Mouse (Mus musculus): ENCODE measurements at regions not wholly inside any gene's neighbourhood (a gene's known extent, or its start where the extent isn't known, plus 50 kb on each side); places are given as distances from the start of the nearest gene placed in this dataset.

DNA sequence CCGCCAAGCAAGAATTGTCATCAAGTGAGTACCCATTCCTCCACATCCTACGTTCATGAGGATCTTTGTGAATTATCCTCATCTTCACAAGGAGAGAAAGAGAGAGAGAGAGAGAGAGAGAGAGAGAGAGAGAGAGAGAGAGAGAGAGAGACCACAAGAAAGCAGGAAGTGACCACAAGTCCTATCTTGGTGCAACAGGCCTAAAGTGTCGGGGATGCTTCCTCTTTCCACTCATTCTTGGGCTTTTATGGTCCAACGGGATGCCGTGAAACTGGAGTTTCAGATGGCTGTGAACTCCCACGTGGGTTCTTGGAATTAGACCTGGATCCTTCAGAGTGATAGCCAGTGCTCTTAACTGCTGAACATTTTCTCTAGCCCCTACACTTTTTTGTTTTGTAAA, 53.1 kb upstream of the Rai14 start:
- no peak for DNase-seq

DNA sequence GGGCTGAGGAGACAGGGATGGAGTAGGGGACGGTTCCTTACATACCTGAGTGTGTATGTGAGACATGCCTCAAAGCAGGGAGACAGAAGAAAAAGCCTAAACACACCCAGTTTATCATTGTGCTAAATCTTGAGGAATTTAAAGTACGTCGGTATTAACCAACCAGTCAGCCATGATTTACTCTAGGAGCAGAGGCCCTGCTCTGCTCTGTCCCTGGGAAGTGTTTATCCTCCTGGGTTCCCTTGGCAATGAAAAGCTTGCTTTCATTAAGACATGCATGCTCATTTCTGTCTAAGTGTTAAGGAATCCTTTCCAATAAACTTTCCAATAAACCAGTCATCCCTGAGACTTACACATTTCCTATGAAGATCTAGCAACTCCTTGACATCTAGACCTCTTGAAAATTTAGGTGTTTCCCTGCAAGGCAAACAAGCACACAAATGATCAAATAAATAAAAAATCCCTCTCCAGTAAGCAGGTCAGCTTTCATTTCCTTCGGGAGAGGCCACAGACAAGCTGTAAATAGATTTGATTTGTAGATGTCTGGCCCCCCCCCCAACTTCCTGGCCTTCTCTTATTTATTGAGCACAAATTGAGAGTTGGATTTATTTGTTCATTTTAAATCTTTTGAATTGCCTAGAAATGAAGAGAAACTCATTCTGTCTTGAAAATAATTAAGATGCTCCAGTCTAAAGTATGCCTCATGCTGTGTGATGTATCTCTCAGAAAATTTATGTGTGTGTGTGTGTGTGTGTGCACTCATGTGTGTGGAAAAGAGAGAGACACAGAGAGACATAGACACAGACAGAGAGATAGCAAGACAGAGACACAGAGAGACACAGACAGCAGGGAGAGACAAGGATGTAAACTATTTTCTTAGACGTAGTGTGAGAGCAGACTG, 56.2 kb upstream of the Rai14 start:
- no peak for DNase-seq

DNA sequence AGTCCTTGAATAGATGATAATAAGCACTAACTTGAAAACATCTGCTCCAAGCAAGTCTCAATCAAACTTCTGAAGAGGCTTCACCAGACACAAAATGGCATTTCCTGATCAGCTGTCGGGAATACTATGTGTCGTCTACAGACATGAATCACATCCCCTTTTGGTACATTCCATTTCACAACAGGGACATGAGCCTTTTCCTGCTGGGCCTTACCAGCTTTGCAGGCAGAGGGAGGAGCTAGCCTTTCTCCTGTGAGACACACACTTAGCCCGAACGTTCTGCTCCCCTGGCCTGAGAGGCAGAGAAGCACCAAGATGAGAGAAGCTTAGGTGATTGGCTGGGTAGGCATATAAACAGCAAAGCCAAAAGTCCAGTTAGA, 56.9 kb upstream of the Rai14 start:
- peak; percentile 5 for DNase-seq

DNA sequence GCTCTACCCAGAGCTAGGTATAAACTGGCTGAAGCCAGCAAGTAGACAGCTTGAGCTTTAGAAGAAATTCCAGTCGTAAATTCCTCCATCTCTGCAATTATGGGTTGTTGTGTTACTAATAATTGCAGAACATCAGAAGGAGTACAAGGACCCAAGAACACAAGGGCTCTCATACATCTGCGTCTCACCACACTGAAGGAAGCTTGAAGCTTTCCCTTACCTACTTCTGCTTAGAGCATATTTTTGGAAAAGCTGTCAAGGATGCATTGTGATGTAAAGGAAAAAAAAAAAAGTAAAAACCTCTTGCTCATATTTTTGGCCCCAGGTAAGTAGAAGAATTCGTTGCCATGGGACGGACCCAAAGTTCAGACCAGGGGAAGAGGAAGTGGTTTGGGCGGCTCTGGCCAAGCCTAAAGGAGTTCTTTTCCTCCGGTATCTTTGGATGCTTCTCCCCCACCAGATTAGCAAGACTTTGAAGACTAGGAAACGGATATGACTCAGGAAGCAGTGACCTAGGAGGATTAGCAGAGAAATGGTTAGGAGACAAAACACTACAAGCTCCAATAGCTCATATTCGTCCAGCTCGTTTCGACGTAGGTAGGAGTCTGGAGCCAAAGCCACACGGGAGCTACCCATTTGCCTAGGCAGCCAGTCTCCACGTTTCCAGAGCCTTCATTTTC, 65.7 kb upstream of the Rai14 start:
- DNase-seq: peak; percentile 8

- DNase-seq: no peak
Measured at GRCm38 (mm10) chr15:10789371-10789770, 74.9 kb upstream of the Rai14 start.

GRCm38 (mm10) chr15:10790862-10791497, 76.6 kb upstream of the Rai14 start:
- no peak for DNase-seq

GRCm38 (mm10) chr15:10791516-10792112, 77.2 kb upstream of the Rai14 start:
- no peak for DNase-seq

- no peak for DNase-seq
Measured at GRCm38 (mm10) chr15:10792156-10792555, 77.7 kb upstream of the Rai14 start.

DNA sequence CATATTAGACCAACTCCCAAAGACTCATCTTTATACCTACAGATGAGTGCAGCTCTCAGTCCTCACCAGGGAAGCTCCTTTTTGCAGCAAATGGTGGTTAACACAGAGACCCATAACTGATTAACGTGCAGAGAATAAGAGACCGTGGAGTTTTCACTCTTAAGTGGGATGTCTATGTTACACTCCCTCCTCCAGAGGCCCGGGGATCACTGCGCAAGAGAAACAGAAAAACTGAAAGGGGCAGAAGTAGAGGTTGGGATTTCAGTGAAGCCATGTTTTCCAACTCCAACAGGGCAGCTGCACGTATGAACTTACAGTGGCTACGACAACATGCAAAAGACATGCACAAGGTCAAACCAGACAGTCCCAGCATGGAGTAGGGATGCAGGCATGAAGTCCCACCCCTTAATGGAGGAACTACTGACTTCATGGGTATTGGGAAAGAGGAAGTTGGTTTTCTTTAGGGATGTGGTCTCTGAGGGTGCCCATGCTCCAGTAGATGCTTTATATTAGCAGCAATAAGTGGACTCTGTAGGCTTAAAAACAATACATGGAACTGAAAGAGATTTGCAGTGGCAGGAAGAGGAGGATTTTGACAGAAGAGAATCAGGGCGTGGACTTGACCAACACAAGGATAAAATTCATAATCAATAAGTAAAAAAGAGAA, 80.8 kb upstream of the Rai14 start:
- DNase-seq: no peak

GRCm38 (mm10) chr15:10799656-10800055, 85.2 kb upstream of the Rai14 start:
- no peak for DNase-seq

DNA sequence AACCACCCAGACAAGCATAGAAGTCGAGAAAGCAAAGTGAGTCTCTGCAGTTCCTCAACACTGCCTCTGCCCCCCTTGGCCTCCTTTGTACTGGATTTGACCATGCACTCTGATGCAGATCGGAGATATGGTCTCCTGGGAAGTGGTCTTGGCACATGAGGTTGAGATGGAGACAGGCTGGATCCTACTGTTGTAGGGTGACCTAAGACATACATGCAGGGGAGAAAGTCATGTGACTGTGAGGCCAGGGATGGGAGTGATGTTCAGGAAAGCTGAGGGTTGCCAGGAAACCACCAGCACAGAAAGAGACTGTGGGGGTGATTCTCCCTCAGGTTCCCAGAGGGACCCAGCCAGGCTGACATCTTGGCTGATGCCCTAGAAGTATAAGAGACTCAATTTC, 99.8 kb upstream of the Rai14 start:
- no peak for DNase-seq

GRCm38 (mm10) chr15:10814709-10815108, 100.3 kb upstream of the Rai14 start:
- no peak for DNase-seq

- DNase-seq: no peak
Measured at GRCm38 (mm10) chr15:10816213-10816621, 101.8 kb upstream of the Rai14 start.

- DNase-seq: peak; percentile 81
Measured at GRCm38 (mm10) chr15:10818216-10818615, 103.8 kb upstream of the Rai14 start.

- no peak for DNase-seq
Measured at GRCm38 (mm10) chr15:10818706-10819105, 104.3 kb upstream of the Rai14 start.

GRCm38 (mm10) chr15:10823933-10824332, 109.5 kb upstream of the Rai14 start:
- no peak for DNase-seq

GRCm38 (mm10) chr15:10829588-10829987, 115.2 kb upstream of the Rai14 start:
- DNase-seq: no peak

- no peak for DNase-seq
Measured at GRCm38 (mm10) chr15:10830478-10830877, 116.1 kb upstream of the Rai14 start.

GRCm38 (mm10) chr15:10831106-10831505, 116.7 kb upstream of the Rai14 start:
- no peak for DNase-seq

GRCm38 (mm10) chr15:10832331-10832730, 117.9 kb upstream of the Rai14 start:
- DNase-seq: no peak

GRCm38 (mm10) chr15:10833866-10834571, 118.1 kb upstream of the C1qtnf3 start:
- no peak for DNase-seq
